Mouse (Mus musculus) right cerebral cortex, postnatal 25 days (tissue): ENCODE data around the gene Gm21680.
"Not testable (repeated sequence)": the region's sequence is repeated elsewhere in the genome, so short reads cannot be mapped to it uniquely, and the experiment has no call there.

ENCODE experiments used
- DNase-seq: peaks from one replicate; pipeline ENCODE4 v3.0.0; 2022

Gene Gm21680

DNA sequence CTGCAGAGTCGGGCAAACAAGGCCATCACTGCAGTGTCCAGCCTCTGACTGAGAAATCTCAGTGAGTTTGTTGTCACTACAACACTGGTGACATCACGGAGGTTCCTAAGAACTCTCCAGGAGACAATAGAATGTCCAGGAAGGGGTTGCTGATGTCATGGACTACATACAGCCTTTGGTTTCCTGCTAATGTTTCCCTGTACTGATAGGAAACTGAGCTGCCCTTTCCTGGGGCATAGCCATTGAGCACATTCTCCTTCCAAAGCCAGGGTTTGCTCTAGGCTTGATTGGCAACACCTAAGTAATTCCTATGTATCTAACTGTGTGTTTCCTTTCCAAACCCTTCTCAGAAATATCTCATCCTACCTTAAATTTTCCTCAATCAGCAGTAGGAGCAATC lies at the start of gene Gm21680:
Gene Gm21680, minus strand, starts transcription at position 101 of the 400 bp plus-strand sequence.
- DNase-seq = not testable (repeated sequence)

DNA sequence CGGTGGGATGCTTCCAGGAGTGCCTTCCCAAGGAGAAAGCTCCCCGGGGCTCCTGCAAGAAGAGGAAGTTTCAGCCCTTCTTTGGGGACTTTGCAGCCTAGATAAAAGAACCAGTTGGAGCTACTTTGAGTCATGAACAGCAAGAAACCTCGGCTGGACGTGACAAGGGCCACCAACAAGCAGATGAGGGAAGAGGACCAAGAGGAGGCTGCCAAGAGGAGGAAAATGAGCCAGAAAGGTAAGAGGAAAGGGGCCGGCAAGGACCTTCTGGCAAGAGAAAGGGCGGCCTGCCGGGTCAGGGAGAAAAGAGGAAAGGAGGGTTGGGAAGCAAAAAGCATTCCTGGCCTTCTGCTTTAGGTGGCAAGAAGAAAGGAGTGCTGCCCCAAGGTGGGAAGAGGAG lies 35.2 kb upstream of the Gm21680 start:
- not testable (repeated sequence) for DNase-seq

- DNase-seq = peak; percentile 15
These were observed 34.7 kb upstream of the Gm21680 start for GRCm38 (mm10) chr5:26006937-26007695.

DNA sequence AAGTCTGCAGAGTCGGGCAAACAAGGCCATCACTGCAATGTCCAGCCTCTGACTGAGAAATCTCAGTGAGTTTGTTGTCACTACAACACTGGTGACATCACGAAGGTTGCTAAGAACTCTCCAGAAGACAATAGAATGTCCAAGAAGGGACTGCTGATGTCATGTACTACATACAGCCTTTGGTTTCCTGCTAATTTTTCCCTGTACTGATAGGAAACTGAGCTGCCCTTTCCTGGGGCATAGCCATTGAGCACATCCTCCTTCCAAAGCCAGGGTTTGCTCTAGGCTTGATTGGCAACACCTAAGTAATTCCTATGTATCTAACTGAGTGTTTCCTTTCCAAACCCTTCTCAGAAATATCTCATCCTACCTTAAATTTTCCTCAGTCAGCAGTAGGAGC lies 32.2 kb upstream of the Gm21680 start, which contains the start of gene Gm1979:
Gene Gm1979, minus strand, starts transcription at position 101 of the 400 bp plus-strand sequence.
- not testable (repeated sequence) for DNase-seq

DNA sequence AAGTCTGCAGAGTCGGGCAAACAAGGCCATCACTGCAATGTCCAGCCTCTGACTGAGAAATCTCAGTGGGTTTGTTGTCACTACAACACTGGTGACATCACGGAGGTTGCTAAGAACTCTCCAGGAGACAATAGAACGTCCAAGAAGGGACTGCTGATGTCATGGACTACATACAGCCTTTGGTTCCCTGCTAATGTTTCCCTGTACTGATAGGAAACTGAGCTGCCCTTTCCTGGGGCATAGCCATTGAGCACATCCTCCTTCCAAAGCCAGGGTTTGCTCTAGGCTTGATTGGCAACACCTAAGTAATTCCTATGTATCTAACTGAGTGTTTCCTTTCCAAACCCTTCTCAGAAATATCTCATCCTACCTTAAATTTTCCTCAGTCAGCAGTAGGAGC lies 16.1 kb upstream of the Gm21680 start, which contains the start of gene Gm21698:
Gene Gm21698, minus strand, starts transcription at position 101 of the 400 bp plus-strand sequence.
- not testable (repeated sequence) for DNase-seq

GRCm38 (mm10) chr5:25957050-25957449 lies 15.4 kb downstream of the Gm21680 start:
- DNase-seq = not testable (repeated sequence)

- not testable (repeated sequence) for DNase-seq
These were observed 15.9 kb downstream of the Gm21680 start for GRCm38 (mm10) chr5:25956611-25957010.

GRCm38 (mm10) chr5:25954317-25954716 lies 18.1 kb downstream of the Gm21680 start, which contains the start of gene Gm21671:
Gene Gm21671 (minus strand): TSS chr5:25954417.
- DNase-seq = not testable (repeated sequence)

GRCm38 (mm10) chr5:25945391-25945790 lies 27.1 kb downstream of the Gm21680 start:
- DNase-seq = not testable (repeated sequence)

DNA sequence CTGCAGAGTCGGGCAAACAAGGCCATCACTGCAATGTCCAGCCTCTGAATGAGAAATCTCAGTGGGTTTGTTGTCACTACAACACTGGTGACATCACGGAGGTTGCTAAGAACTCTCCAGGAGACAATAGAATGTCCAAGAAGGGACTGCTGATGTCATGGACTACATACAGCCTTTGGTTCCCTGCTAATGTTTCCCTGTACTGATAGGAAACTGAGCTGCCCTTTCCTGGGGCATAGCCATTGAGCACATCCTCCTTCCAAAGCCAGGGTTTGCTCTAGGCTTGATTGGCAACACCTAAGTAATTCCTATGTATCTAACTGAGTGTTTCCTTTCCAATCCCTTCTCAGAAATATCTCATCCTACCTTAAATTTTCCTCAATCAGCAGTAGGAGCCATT lies 30.2 kb downstream of the Gm21680 start, which contains the start of gene Gm21663:
Gene Gm21663, minus strand, starts transcription at position 101 of the 400 bp plus-strand sequence.
- DNase-seq = not testable (repeated sequence)
